Mouse (Mus musculus): ENCODE measurements around the gene Prkn.

Gene Prkn

GRCm38 (mm10) chr17:11664610-11665345, 824.6 kb downstream of the Prkn start:
- DNase-seq = no peak

GRCm38 (mm10) chr17:11679716-11680115, 839.5 kb downstream of the Prkn start:
- no peak for DNase-seq

GRCm38 (mm10) chr17:11680456-11680855, 840.3 kb downstream of the Prkn start:
- no peak for DNase-seq

GRCm38 (mm10) chr17:11681825-11682372, 841.7 kb downstream of the Prkn start:
- no peak for DNase-seq

- DNase-seq = no peak
Observed at GRCm38 (mm10) chr17:11705005-11705404, 864.8 kb downstream of the Prkn start.

DNA sequence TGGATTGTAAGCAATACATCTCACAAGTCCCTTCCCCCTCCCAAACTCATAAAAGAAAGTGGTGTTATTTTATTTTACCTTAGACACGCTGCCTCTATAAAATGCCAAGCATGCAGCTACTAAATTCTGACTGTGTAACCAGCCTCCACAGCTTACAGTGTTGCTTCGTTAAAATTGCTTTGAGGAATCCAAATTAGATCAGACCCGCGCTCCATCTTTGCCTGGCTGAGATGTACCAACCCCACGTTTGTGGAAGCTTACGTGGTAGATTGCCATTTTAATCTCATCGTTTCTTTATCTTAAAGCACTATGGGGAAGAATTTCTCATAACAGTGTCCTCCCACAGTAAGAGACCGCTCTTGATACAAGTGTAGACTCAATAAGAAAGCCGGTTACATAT, 865.6 kb downstream of the Prkn start:
- DNase-seq = no peak

GRCm38 (mm10) chr17:11712066-11712465, 871.9 kb downstream of the Prkn start:
- DNase-seq = no peak

DNA sequence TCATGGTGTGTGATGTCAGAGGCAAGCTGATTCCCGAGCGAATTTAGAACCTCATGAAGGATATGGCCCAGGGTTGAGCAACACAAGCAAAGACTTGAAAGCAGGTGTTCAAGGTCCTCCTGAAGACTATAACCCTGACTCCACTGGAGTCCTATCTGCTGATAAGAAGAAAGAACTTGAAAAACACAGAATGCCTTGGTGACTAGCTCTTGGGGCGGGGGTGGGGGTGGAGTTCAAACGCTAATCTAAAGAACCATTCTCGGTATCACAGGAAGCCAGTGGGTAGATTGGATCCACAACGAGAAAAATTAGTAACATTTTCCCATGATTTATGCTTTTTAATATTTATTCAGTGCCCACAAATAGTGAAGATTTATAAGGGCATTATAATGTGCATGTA, 879.6 kb downstream of the Prkn start:
- DNase-seq = no peak

DNA sequence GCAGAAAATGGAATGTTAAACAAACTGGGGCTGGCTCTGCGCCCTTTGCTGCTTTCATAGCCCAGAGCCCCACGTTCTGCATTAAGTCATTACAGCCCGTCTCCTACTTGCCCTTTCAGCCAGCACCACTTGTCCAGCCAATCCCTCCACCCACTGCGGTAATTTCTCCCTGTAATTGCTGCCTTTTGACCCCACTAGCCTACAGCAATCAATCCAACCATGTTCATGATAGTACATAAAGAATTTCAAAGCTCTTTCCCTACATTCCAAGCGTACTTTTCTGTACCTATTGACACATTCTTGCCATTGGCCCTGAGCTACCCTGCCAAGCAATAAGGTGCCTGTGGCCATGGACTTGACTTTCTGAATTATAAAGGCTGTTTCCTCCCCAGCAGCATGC, 881.7 kb downstream of the Prkn start:
- no peak for DNase-seq

DNA sequence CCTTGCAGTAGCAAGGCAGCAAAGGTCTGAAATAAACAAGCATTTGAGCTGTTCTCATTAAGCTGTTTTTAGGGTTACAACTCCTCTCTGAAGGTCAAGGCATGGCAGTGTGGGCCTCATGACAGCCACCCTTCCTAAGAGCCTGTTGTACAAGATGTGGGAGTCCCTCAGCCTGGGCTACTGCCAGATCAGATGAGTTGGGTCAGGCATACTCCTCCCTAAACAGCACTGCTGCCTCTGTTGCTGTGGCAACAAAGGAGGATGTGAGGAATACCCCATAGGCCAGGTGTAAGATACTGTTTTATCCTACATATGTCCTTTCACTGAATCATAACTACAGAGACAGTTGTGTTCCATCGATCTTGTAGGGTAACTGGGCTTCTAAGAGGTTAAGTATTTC, 882.3 kb downstream of the Prkn start:
- DNase-seq = no peak

DNA sequence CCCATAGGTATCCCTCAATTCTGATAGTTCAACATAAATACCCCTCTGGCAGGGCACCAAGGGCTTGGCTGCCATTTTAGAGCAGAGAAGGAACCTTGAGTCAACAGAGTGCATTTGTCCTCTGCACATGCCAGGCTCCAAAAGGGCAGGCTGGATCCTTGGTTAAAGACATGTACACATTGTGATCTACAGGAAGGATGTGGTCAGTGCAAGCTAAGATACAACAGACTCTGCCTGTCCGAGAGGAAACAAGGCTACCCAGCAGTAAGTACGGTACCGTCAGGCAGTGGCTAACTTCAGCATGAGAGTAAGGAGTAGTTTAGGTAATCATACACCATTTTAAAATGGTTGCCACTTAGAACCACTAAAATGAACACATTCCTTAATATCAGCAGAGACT, 884.0 kb downstream of the Prkn start:
- no peak for DNase-seq

- no peak for DNase-seq
Observed at GRCm38 (mm10) chr17:11727101-11727500, 886.9 kb downstream of the Prkn start.

- DNase-seq = no peak
Observed at GRCm38 (mm10) chr17:11728294-11728693, 888.1 kb downstream of the Prkn start.

GRCm38 (mm10) chr17:11730656-11731594, 890.7 kb downstream of the Prkn start:
- no peak for DNase-seq

GRCm38 (mm10) chr17:11735158-11735877, 895.1 kb downstream of the Prkn start:
- no peak for DNase-seq

GRCm38 (mm10) chr17:11736531-11736930, 896.3 kb downstream of the Prkn start:
- DNase-seq = no peak

DNA sequence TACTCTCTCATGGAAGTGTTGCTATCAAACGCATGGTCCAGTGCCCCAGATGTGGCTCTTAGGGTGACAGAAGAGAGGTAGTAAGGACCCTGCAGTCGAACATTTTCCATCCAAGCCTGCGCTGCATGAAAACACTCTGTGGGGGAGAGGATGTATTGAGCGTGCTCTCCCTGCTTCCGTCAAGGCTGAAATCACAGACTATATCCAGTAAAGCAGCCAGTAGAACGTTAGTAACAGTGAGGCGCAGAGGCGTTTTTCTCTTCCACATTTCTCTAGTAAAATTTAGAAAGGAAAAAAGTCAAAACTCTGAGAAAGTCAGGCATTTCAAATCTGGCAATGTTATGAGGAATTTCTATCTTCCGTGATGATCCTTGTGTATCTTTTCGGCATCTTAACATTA, 897.7 kb downstream of the Prkn start:
- DNase-seq = no peak

GRCm38 (mm10) chr17:11740716-11741115, 900.5 kb downstream of the Prkn start:
- DNase-seq = no peak

GRCm38 (mm10) chr17:11741161-11741560, 901.0 kb downstream of the Prkn start:
- DNase-seq = no peak

GRCm38 (mm10) chr17:11751251-11751650, 911.1 kb downstream of the Prkn start:
- DNase-seq = no peak

DNA sequence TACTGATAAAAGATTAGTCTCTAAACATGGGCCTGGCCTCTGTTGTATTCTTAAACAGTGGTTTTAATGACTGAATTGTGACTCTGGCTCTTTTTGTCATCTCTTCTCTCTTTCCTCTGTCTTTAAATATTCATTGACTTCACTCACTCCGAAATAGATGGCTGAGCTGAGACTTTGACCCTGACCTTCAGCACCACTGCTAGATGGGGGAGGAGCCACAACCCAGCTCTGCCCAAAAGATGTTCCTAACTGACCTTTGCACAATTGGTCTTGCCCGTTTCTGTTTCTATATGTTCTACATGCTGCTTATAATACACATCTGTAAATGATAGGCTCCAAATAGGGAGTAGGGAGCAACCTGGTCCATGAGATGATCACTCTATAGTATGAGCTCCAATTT, 912.5 kb downstream of the Prkn start:
- no peak for DNase-seq

- DNase-seq = no peak
Observed at GRCm38 (mm10) chr17:11765117-11765516, 924.9 kb downstream of the Prkn start.

DNA sequence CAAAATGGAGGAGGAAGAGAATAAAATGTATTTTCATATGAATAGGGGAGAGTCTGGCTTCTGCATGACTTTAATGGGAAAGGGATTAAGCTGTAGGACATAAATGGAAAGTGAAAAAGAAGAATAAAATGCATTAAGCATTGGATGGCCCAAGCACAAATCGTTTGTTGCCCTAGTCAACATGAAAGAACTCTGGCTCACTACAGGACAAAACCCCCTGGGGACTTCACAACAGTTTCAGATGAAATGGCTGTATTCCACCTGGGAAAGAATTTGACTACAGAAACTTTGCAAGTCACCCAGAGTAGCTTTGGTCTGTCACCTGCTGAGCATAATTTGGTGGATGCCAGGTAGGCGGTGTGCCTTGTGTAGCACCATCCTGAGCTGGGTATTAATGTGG, 925.4 kb downstream of the Prkn start:
- no peak for DNase-seq
